Mouse (Mus musculus) hindbrain, embryonic 14.5 days (tissue): Measurements from ENCODE around the gene Hs6st3. TPM values are rescaled to one million over a fixed set of nuclear protein-coding genes. Genes with fewer than 3 reads are reported as not detected.
"Not testable (repeated sequence)": the region's sequence is repeated elsewhere in the genome, so short reads cannot be mapped to it uniquely, and the experiment has no call there.

Experiments
- ATAC-seq: fragments of 200-750 bp; cut with Nextera tagmentation; 2 replicates; pipeline ENCODE4 v1.8.0; 2017; ENCODE audit warnings: moderate number of reproducible peaks, mild to moderate bottlenecking, moderate TSS enrichment, moderate library complexity; ENCODE audit not compliant: low FRiP score
- DNase-seq: peaks from one replicate; pipeline ENCODE4 v3.0.0-alpha.2; 2015; ENCODE audit warnings: low spot score
- H3K27ac ChIP-seq: fragments of 300-500 bp; sonication (generic); 2 replicates; pipeline ENCODE4 v1.5.1; 2014; ENCODE audit warnings: mild to moderate bottlenecking, moderate library complexity
- H3K27me3 ChIP-seq: fragments of 300-500 bp; sonication (generic); 2 replicates; pipeline ENCODE4 v1.6.1; 2014; ENCODE audit warnings: mild to moderate bottlenecking, low read length, mixed read lengths; ENCODE audit not compliant: control insufficient read depth, insufficient read depth
- H3K36me3 ChIP-seq: fragments of 300-500 bp; sonication (generic); replicated peaks from 2 replicates; pipeline ENCODE4 v1.6.1; 2014; ENCODE audit not compliant: control insufficient read depth, insufficient read depth
- H3K4me1 ChIP-seq: fragments of 300-500 bp; sonication (generic); replicated peaks from 2 replicates; pipeline ENCODE4 v1.6.1; 2014; ENCODE audit warnings: antibody characterized with exemption, low read length, mixed read lengths; ENCODE audit not compliant: control insufficient read depth, insufficient read depth
- H3K4me2 ChIP-seq: fragments of 300-500 bp; sonication (generic); replicated peaks from 2 replicates; pipeline ENCODE4 v1.6.1; 2014; ENCODE audit warnings: mild to moderate bottlenecking, moderate library complexity
- H3K4me3 ChIP-seq: fragments of 300-500 bp; sonication (generic); replicated peaks from 2 replicates; pipeline ENCODE4 v1.5.1; 2014; ENCODE audit warnings: mild to moderate bottlenecking, low read length
- H3K9ac ChIP-seq: fragments of 300-500 bp; sonication (generic); 2 replicates; pipeline ENCODE4 v1.6.1; 2014
- H3K9me3 ChIP-seq: fragments of 300-500 bp; sonication (generic); 2 replicates; pipeline ENCODE4 v1.6.1; 2016; ENCODE audit warnings: low read length; ENCODE audit not compliant: control insufficient read depth
- WGBS: fragments of 180-500 bp; shearing (Covaris S2); extraction: QIAGEN DNeasy Blood & Tissue Kit; methylation state at CpG from one replicate; pipeline ENCODE4 v1.1.7; 2014; 5-methylcytosine and 5-hydroxymethylcytosine counted together
- polyA plus RNA-seq: library from polyadenylated mRNA; unstranded; fragments of >200 nt; fragmentation: Nextera tagmentation; extraction: Ambion mirVana; gene quantifications from 2 replicates; pipeline ENCODE4 v1.2.1, GENCODE M21; 2014

Hs6st3 gene
- polyA plus RNA-seq, 1 experiment from 2014 or later: 4.3 TPM

- H3K9me3 ChIP-seq: no peaks in the 10 kb centered on the region
- ATAC-seq: no peak
- H3K27ac ChIP-seq: no peak overlapping the region
- H3K4me1 ChIP-seq: no peaks in the 10 kb centered on the region
- no peak overlapping the region for H3K9ac ChIP-seq
- H3K36me3 ChIP-seq: no peaks in the 10 kb centered on the region
- no peak overlapping the region for H3K4me3 ChIP-seq
- WGBS: 87% methylated on average over 5 of the region's 5 CpGs
- no peaks in the 10 kb centered on the region for H3K27me3 ChIP-seq
- no peak for DNase-seq
- H3K4me2 ChIP-seq: no peak overlapping the region
Measured at GRCm38 (mm10) chr14:119540505-119540904, 402.4 kb downstream of the Hs6st3 start.

DNA sequence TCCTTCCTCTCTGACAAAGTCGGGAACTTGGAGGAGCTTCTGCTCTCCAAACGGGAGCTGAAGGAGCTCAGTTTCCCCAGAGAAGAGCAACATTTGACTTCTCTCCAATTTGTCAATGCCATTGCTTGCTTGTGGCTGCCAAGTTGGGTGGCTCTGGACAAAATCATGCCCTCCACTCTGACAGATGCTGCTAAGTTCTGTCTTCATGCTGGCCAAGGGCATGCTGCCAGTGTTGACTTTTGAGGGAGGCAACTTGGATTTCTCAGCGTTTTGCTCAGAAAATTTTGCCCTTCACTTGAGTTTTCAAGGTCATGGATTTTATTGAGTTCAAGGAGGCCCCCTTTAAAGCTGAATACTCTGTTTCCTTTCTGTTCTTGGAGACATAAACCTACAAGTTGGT is 406.5 kb downstream of the Hs6st3 start:
- DNase-seq (no peak), ATAC-seq (no peak)
- no peaks in the 10 kb centered on the region for H3K9me3 ChIP-seq
- H3K4me1 ChIP-seq: no peaks in the 10 kb centered on the region
- H3K4me2 ChIP-seq: no peak overlapping the region
- no peak overlapping the region for H3K9ac ChIP-seq
- no peak overlapping the region for H3K4me3 ChIP-seq
- no peaks in the 10 kb centered on the region for H3K36me3 ChIP-seq
- no peaks in the 10 kb centered on the region for H3K27me3 ChIP-seq
- H3K27ac ChIP-seq: no peak overlapping the region
- 76% methylated on average over 3 of the region's 3 CpGs for whole genome bisulfite sequencing

- ATAC-seq (no peak), DNase-seq (no peak)
- Histone ChIP-seq H3K27ac (no peak overlapping the region), H3K4me2 (no peak overlapping the region), H3K9me3 (no peaks in the 10 kb centered on the region), H3K4me1 (no peaks in the 10 kb centered on the region), H3K27me3 (no peaks in the 10 kb centered on the region), H3K36me3 (no peaks in the 10 kb centered on the region), H3K9ac (no peak overlapping the region), H3K4me3 (no peak overlapping the region)
- 92% methylated on average over 4 of the region's 4 CpGs for WGBS
Measured at GRCm38 (mm10) chr14:119558356-119558755, 420.2 kb downstream of the Hs6st3 start.

GRCm38 (mm10) chr14:119582039-119582508 is 443.9 kb downstream of the Hs6st3 start:
- Histone ChIP-seq H3K9me3 (no peaks in the 10 kb centered on the region), H3K4me2 (0 out of 2 replicates have a peak overlapping the region, but pooled peaks have one; percentile 13), H3K9ac (no peak overlapping the region), H3K27me3 (no peaks in the 10 kb centered on the region; the same call in 1 of the 2 replicates), H3K36me3 (no peaks in the 10 kb centered on the region), H3K27ac (peak overlapping the region; percentile 6; the same call in 1 of the 2 replicates), H3K4me3 (no peak overlapping the region), H3K4me1 (peaks cover 11% of the 10 kb centered on the region)
- ATAC-seq: peak; percentile 71; the same call in 1 of the 2 replicates
- WGBS: 23% methylated on average over 10 of the region's 10 CpGs
- no peak for DNase-seq

DNA sequence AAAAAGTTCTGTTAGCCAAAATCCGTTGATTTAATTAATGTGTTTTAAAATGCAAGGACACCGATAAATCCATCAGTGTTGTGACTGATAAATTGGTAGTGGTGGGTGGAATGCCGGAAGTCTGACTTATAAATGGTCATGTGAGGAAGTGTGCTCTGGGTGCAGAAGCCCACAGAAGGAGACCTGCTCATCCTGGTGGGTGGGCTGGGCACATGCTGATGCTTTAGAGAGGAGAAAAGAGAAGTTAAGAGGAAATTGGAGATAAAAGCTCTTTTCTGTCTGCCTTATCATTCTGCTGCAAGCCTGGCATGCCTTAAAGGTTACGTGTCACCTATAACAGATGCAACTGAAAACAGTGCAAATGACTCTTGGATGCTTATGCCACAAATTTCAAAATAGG is 446.9 kb downstream of the Hs6st3 start:
- Histone ChIP-seq H3K27me3 (no peaks in the 10 kb centered on the region), H3K36me3 (no peaks in the 10 kb centered on the region), H3K9me3 (no peaks in the 10 kb centered on the region), H3K4me2 (no peak overlapping the region), H3K27ac (no peak overlapping the region), H3K9ac (no peak overlapping the region), H3K4me3 (no peak overlapping the region), H3K4me1 (peaks cover 11% of the 10 kb centered on the region)
- 78% methylated on average over 4 of the region's 4 CpGs for WGBS
- ATAC-seq (no peak), DNase-seq (no peak)

DNA sequence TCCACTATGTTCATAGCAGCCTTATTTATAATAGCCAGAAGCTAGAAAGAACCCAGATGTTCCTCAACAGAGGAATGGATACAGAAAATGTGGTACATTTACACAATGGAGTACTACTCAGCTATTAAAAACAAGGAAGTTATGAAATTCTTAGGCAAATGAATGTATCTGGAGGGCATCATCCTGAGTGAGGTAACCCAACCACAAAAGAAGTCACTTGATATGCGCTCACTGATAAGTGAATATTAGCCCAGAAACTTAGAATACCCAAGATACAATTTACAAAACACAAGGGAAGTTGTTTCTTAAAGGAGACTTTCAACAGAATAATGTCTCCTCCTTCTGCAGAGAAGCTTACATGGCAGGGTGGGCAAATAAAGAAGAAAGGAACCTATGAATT is 449.2 kb downstream of the Hs6st3 start:
- H3K4me3 ChIP-seq, DNase-seq, H3K9ac ChIP-seq, H3K9me3 ChIP-seq, ATAC-seq, H3K4me2 ChIP-seq, H3K36me3 ChIP-seq, H3K4me1 ChIP-seq, H3K27me3 ChIP-seq, H3K27ac ChIP-seq: not testable (repeated sequence)
- WGBS: 90% methylated on average over 1 of the region's 1 CpGs

DNA sequence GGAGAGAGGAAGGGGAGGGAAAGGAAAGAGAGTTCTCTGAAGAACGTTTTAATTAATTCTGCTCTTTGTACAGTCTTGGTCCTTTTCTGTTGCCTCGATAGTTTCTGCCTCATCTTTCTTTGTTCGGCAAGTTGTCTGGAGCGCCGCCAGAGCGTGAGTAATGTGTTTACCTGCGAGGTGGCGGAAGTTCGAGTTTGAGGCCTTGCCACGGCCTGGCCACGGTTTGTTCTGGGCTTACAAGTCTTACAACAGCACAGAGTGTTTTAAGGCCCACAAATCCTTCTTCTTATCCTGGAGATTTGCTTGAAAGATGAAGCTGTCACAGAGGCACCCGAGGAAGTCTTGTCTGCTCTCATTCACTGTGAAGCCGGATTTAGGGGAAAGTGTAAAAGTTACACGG is 466.2 kb downstream of the Hs6st3 start:
- no peaks in the 10 kb centered on the region for H3K9me3 ChIP-seq
- H3K4me2 ChIP-seq: no peak overlapping the region
- WGBS: 66% methylated on average over 14 of the region's 14 CpGs
- H3K36me3 ChIP-seq: no peaks in the 10 kb centered on the region
- no peaks in the 10 kb centered on the region; the same call in 1 of the 2 replicates for H3K27me3 ChIP-seq
- ATAC-seq: no peak
- H3K27ac ChIP-seq: no peak overlapping the region
- H3K9ac ChIP-seq: no peak overlapping the region
- H3K4me1 ChIP-seq: no peaks in the 10 kb centered on the region
- DNase-seq: no peak
- H3K4me3 ChIP-seq: no peak overlapping the region

GRCm38 (mm10) chr14:119612793-119613192 is 474.7 kb downstream of the Hs6st3 start:
- DNase-seq: no peak
- 91% methylated on average over 2 of the region's 2 CpGs for WGBS

DNA sequence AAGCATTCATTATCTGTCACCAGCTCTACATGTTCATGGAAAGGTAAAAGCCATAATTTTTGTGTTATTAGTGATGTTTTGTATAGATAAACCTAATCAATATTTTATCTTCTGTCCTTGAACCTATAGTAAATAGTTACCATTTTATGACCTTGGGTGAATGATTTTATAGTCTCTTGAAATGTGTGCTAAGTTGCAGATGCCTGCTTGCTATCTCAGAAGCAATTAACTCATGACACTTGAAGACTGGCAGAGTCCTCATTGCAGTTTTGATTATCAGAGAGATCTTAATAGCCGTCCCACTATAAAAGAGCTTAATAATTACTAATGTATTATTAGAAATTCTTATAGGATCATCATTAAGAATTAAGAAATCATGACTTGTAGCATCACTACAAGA is 491.0 kb downstream of the Hs6st3 start:
- H3K4me1 ChIP-seq: no peaks in the 10 kb centered on the region
- ATAC-seq (no peak), DNase-seq (no peak)
- no peak overlapping the region for H3K9ac ChIP-seq
- H3K27me3 ChIP-seq: no peaks in the 10 kb centered on the region
- 89% methylated on average over 1 of the region's 1 CpGs for WGBS
- no peak overlapping the region for H3K27ac ChIP-seq
- H3K4me3 ChIP-seq: no peak overlapping the region
- H3K4me2 ChIP-seq: no peak overlapping the region
- H3K36me3 ChIP-seq: no peaks in the 10 kb centered on the region
- no peaks in the 10 kb centered on the region for H3K9me3 ChIP-seq

More at GRCm38 (mm10) chr14:119612793-119613192, 474.7 kb downstream of the Hs6st3 start:
- H3K27me3 ChIP-seq: no peaks in the 10 kb centered on the region
- no peak overlapping the region for H3K4me3 ChIP-seq
- H3K36me3 ChIP-seq: no peaks in the 10 kb centered on the region
- no peaks in the 10 kb centered on the region for H3K4me1 ChIP-seq
- no peak for ATAC-seq
- H3K4me2 ChIP-seq: no peak overlapping the region
- H3K27ac ChIP-seq: no peak overlapping the region
- H3K9me3 ChIP-seq: no peaks in the 10 kb centered on the region
- H3K9ac ChIP-seq: no peak overlapping the region

DNA sequence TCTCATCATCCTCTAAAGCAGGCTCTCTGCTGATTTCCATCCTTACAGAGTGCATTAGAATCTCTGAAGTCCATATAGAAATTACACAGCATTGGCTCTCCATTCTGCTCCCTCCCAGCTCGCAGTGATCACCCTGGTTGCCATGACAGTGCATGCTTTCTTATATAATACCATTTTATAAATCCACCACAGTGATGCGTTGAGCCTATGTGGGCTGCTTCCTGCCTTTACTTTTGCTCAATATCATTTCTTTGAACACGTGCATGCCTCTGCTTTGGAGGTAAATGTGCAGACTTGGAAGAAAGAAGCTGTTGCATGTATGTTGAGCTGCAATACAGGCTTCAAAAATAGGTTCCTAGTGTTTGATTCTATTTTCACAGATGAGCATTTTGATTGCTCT is 494.9 kb downstream of the Hs6st3 start:
- 74% methylated on average over 3 of the region's 3 CpGs for WGBS
- no peaks in the 10 kb centered on the region for H3K4me1 ChIP-seq
- H3K4me2 ChIP-seq: no peak overlapping the region
- DNase-seq (no peak), ATAC-seq (no peak)
- no peaks in the 10 kb centered on the region for H3K9me3 ChIP-seq
- no peak overlapping the region for H3K9ac ChIP-seq
- no peak overlapping the region for H3K4me3 ChIP-seq
- H3K27ac ChIP-seq: no peak overlapping the region
- no peaks in the 10 kb centered on the region for H3K36me3 ChIP-seq
- H3K27me3 ChIP-seq: no peaks in the 10 kb centered on the region
